Mouse (Mus musculus) adrenal gland, adult 8-10 months (tissue): ENCODE measurements around the gene Cacnb2. TPM values are rescaled to one million over a fixed set of nuclear protein-coding genes. Genes with fewer than 3 reads are reported as not detected.
A peak's percentile ranks its signal among the peaks of the same experiment; 100 is the strongest.

Source experiments
- DNase-seq: peaks from one replicate; pipeline ENCODE4 v3.0.0; 2022
- total RNA-seq, 4 experiments: library from RNA; stranded (reverse); gene quantifications; 2 replicates each; pipeline ENCODE4 v1.2.4; 2022

The Cacnb2 gene
- total RNA-seq, 4 experiments from 2014 or later = 49.9 to 73.1 (median 57.5) TPM

- DNase-seq = peak; percentile 16
Measured at GRCm38 (mm10) chr2:14873701-14874181, 270.9 kb downstream of the Cacnb2 start.

GRCm38 (mm10) chr2:14874281-14875037 is 271.6 kb downstream of the Cacnb2 start:
- no peak for DNase-seq

- no peak for DNase-seq
Measured at GRCm38 (mm10) chr2:14875121-14875520, 272.2 kb downstream of the Cacnb2 start.

GRCm38 (mm10) chr2:14875616-14876015 is 272.7 kb downstream of the Cacnb2 start:
- DNase-seq = peak; percentile 65

GRCm38 (mm10) chr2:14878953-14879352 is 276.1 kb downstream of the Cacnb2 start:
- DNase-seq = no peak

GRCm38 (mm10) chr2:14883460-14883859 is 280.6 kb downstream of the Cacnb2 start:
- DNase-seq = no peak

GRCm38 (mm10) chr2:14888406-14889195 is 285.7 kb downstream of the Cacnb2 start:
- no peak for DNase-seq

GRCm38 (mm10) chr2:14903837-14904236 is 300.9 kb downstream of the Cacnb2 start:
- no peak for DNase-seq

GRCm38 (mm10) chr2:14904865-14905264 is 302.0 kb downstream of the Cacnb2 start:
- DNase-seq = no peak

GRCm38 (mm10) chr2:14907124-14907925 is 304.4 kb downstream of the Cacnb2 start:
- DNase-seq = no peak

- no peak for DNase-seq
Measured at GRCm38 (mm10) chr2:14917585-14918247, 314.8 kb downstream of the Cacnb2 start.

GRCm38 (mm10) chr2:14929866-14930265 is 327.0 kb downstream of the Cacnb2 start:
- no peak for DNase-seq

- no peak for DNase-seq
Measured at GRCm38 (mm10) chr2:14931968-14932367, 329.1 kb downstream of the Cacnb2 start.

GRCm38 (mm10) chr2:14936492-14936891 is 333.6 kb downstream of the Cacnb2 start:
- peak; percentile 18 for DNase-seq

GRCm38 (mm10) chr2:14942261-14942660 is 339.4 kb downstream of the Cacnb2 start:
- DNase-seq = no peak

- no peak for DNase-seq
Measured at GRCm38 (mm10) chr2:14943691-14944357, 340.9 kb downstream of the Cacnb2 start.

GRCm38 (mm10) chr2:14953090-14953489 is 350.2 kb downstream of the Cacnb2 start:
- no peak for DNase-seq

GRCm38 (mm10) chr2:14960963-14961488 is 358.1 kb downstream of the Cacnb2 start:
- DNase-seq = no peak

- DNase-seq = no peak
Measured at GRCm38 (mm10) chr2:14961493-14961892, 358.6 kb downstream of the Cacnb2 start.

- no peak for DNase-seq
Measured at GRCm38 (mm10) chr2:14984029-14984428, 381.1 kb downstream of the Cacnb2 start.

GRCm38 (mm10) chr2:14988451-14988850 is 385.6 kb downstream of the Cacnb2 start:
- DNase-seq = no peak
